Mouse (Mus musculus) intestine, embryonic 16.5 days (tissue): ENCODE results near the gene Osbp2. TPM values are rescaled to one million over a fixed set of nuclear protein-coding genes. Genes with fewer than 3 reads are reported as not detected.

Experiments used
- ATAC-seq: fragments of 200-750 bp; cut with Nextera tagmentation; 2 replicates; pipeline ENCODE4 v1.8.0; 2017; ENCODE audit warnings: moderate TSS enrichment, moderate library complexity
- H3K27ac ChIP-seq: fragments of 300-500 bp; sonication (generic); 2 replicates; pipeline ENCODE4 v1.5.1; 2014; ENCODE audit warnings: mild to moderate bottlenecking, low read length
- H3K27me3 ChIP-seq: fragments of 300-500 bp; sonication (generic); replicated peaks from 2 replicates; pipeline ENCODE4 v1.6.1; 2014; ENCODE audit warnings: low read length, control low read depth, mixed read lengths; ENCODE audit not compliant: control insufficient read depth, insufficient read depth
- H3K36me3 ChIP-seq: fragments of 300-500 bp; sonication (generic); 2 replicates; pipeline ENCODE4 v1.6.1; 2014; ENCODE audit warnings: low read length, control low read depth; ENCODE audit not compliant: control insufficient read depth, insufficient read depth
- H3K4me1 ChIP-seq: fragments of 300-500 bp; sonication (generic); 2 replicates; pipeline ENCODE4 v1.6.1; 2014; ENCODE audit warnings: low read length, control low read depth, mixed read lengths; ENCODE audit not compliant: control insufficient read depth, insufficient read depth
- H3K4me2 ChIP-seq: fragments of 300-500 bp; sonication (generic); 2 replicates; pipeline ENCODE4 v1.6.1; 2014; ENCODE audit warnings: low read depth, low read length, control low read depth
- H3K4me3 ChIP-seq: fragments of 300-500 bp; sonication (generic); 2 replicates; pipeline ENCODE4 v1.5.1; 2014; ENCODE audit warnings: mild to moderate bottlenecking, low read length
- H3K9ac ChIP-seq: fragments of 300-500 bp; sonication (generic); 2 replicates; pipeline ENCODE4 v1.6.1; 2014; ENCODE audit warnings: low read depth, low read length
- H3K9me3 ChIP-seq: fragments of 300-500 bp; sonication (generic); 2 replicates; pipeline ENCODE4 v1.6.1; 2016; ENCODE audit warnings: low read length, control low read depth; ENCODE audit not compliant: control insufficient read depth
- WGBS: fragments of 180-500 bp; shearing (Covaris S2); extraction: QIAGEN DNeasy Blood & Tissue Kit; methylation state at CpG from one replicate; pipeline ENCODE4 v1.1.7; 2014; 5-methylcytosine and 5-hydroxymethylcytosine counted together
- polyA plus RNA-seq: library from polyadenylated mRNA; unstranded; fragments of >200 nt; fragmentation: Nextera tagmentation; extraction: Ambion mirVana; gene quantifications from 2 replicates; pipeline ENCODE4 v1.2.1, GENCODE M21; 2015

The Osbp2 gene
- polyA plus RNA-seq, 1 experiment from 2014 or later = 0.45 TPM

GRCm38 (mm10) chr11:3759433-3759832 lies 104.3 kb downstream of the Osbp2 start:
- peaks cover 35% of the 10 kb centered on the region for H3K27me3 ChIP-seq
- ATAC-seq = no peak
- no peak overlapping the region for H3K4me3 ChIP-seq
- WGBS = 46% methylated on average over 5 of the region's 5 CpGs
- peaks cover 8% of the 10 kb centered on the region; the same call in 1 of the 2 replicates for H3K4me1 ChIP-seq
- no peak overlapping the region for H3K4me2 ChIP-seq
- no peak overlapping the region for H3K27ac ChIP-seq
- no peak overlapping the region for H3K9ac ChIP-seq
- no peaks in the 10 kb centered on the region for H3K9me3 ChIP-seq
- no peaks in the 10 kb centered on the region for H3K36me3 ChIP-seq

DNA sequence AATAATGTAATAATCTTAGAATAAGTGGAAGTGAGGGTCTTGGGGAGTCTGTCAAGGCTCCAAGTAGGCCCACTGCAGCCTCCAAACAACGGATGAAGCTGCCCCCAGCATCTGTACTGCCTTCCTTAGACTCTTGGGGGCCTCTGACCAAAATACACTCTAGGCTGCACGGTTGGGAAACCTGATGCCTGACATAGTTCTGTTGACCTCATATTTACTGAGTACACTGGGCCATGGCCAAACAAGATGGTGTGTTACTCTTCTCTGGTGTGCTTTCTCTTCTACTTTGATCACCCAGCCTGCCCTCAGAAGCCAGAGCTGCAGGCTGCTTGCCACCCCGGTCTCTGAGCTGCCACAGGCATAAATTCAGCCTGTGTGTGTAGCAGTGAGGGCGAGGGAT lies 108.4 kb downstream of the Osbp2 start:
- 45% methylated on average over 4 of the region's 4 CpGs for WGBS
- no peaks in the 10 kb centered on the region for H3K36me3 ChIP-seq

DNA sequence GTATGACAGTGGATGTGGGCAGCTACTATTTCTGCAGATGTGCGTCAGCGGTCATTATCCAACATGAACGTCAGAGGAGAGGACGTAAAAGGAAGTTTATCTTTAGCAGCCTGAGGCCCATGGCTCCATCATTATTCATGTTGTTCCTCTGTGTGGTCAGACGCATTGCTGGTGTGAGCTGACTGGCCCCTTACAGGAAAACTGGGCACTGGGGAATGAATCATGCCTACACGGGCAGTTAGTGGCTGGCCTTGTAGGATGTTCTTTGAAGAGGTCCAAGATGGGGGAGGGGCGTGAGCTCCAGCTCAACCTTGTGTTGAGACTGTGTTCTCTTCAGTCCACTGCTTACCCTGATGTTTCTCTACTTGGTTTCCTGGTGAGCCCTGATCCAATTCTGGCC lies 109.0 kb downstream of the Osbp2 start:
- no peaks in the 10 kb centered on the region for H3K36me3 ChIP-seq
- no peak overlapping the region for H3K9ac ChIP-seq
- no peak for ATAC-seq
- no peak overlapping the region for H3K27ac ChIP-seq
- H3K9me3 ChIP-seq = no peaks in the 10 kb centered on the region
- no peak overlapping the region for H3K4me2 ChIP-seq
- no peak overlapping the region for H3K4me3 ChIP-seq
- no peaks in the 10 kb centered on the region for H3K4me1 ChIP-seq
- 50% methylated on average over 7 of the region's 7 CpGs for WGBS
- H3K27me3 ChIP-seq = no peaks in the 10 kb centered on the region; the same call in 1 of the 2 replicates

More for the DNA sequence above, 108.4 kb downstream of the Osbp2 start:
- Histone ChIP-seq H3K9ac (no peak overlapping the region), H3K4me1 (no peaks in the 10 kb centered on the region), H3K9me3 (no peaks in the 10 kb centered on the region), H3K27me3 (no peaks in the 10 kb centered on the region; the same call in 1 of the 2 replicates), H3K4me3 (no peak overlapping the region), H3K27ac (no peak overlapping the region), H3K4me2 (no peak overlapping the region)
- no peak for ATAC-seq

DNA sequence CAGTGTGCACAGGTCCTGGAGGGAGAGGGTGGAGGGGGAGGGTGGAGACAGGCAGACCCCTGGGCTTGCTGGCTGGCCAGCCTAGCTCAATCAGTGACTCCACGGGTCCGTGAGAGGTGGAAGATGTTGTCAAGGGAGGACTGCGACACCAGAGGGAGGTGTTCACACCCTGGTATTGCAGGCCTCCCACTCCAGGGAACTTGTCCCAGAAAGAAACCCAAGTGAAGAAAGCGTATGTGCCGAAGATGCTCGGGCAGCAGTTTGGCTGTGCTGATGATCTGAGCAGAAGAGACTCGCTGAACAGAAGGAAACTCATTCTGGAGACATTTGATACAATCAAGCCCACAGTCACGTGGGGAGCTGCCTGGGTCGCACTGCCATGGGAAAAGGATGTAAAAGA lies 109.8 kb downstream of the Osbp2 start:
- Histone ChIP-seq H3K9ac (no peak overlapping the region), H3K4me3 (no peak overlapping the region), H3K27me3 (no peaks in the 10 kb centered on the region), H3K4me2 (no peak overlapping the region), H3K4me1 (no peaks in the 10 kb centered on the region), H3K36me3 (no peaks in the 10 kb centered on the region), H3K9me3 (no peaks in the 10 kb centered on the region), H3K27ac (no peak overlapping the region)
- WGBS = 56% methylated on average over 9 of the region's 9 CpGs
- ATAC-seq = no peak

GRCm38 (mm10) chr11:3752766-3753165 lies 110.9 kb downstream of the Osbp2 start:
- Histone ChIP-seq H3K27ac (no peak overlapping the region), H3K36me3 (no peaks in the 10 kb centered on the region), H3K9ac (no peak overlapping the region), H3K4me2 (no peak overlapping the region), H3K27me3 (no peaks in the 10 kb centered on the region), H3K4me1 (no peaks in the 10 kb centered on the region), H3K9me3 (no peaks in the 10 kb centered on the region), H3K4me3 (no peak overlapping the region)
- no peak for ATAC-seq
- 62% methylated on average over 3 of the region's 3 CpGs for WGBS

GRCm38 (mm10) chr11:3749831-3750230 lies 113.9 kb downstream of the Osbp2 start:
- no peaks in the 10 kb centered on the region for H3K36me3 ChIP-seq
- no peak for ATAC-seq
- no peak overlapping the region for H3K9ac ChIP-seq
- WGBS = 24% methylated on average over 7 of the region's 7 CpGs
- no peak overlapping the region for H3K27ac ChIP-seq
- H3K4me3 ChIP-seq = no peak overlapping the region
- H3K4me2 ChIP-seq = no peak overlapping the region
- no peaks in the 10 kb centered on the region for H3K27me3 ChIP-seq
- H3K4me1 ChIP-seq = no peaks in the 10 kb centered on the region
- no peaks in the 10 kb centered on the region for H3K9me3 ChIP-seq

DNA sequence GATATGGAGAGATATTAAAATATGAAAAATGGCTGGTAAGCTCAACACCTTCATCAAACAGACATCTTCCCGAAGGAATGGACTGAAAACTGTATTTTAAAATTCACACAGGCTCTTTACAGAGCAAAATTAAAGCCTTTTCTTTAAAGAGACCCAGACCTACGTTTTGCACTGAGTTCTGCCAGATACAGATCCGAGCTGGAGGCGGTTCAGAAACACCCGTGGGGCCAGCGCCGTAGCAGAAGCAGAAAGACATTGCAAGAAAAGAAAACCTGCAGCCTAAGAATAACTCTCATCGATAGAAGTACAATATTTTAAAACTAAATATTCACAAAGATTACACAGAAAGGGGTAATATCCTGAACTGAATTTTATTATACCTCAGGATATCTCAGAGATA lies 121.3 kb downstream of the Osbp2 start:
- Histone ChIP-seq H3K27me3 (no peaks in the 10 kb centered on the region), H3K27ac (no peak overlapping the region), H3K9ac (no peak overlapping the region), H3K4me2 (no peak overlapping the region), H3K36me3 (no peaks in the 10 kb centered on the region), H3K4me3 (no peak overlapping the region), H3K9me3 (no peaks in the 10 kb centered on the region), H3K4me1 (no peaks in the 10 kb centered on the region)
- 86% methylated on average over 8 of the region's 8 CpGs for WGBS
- no peak for ATAC-seq

DNA sequence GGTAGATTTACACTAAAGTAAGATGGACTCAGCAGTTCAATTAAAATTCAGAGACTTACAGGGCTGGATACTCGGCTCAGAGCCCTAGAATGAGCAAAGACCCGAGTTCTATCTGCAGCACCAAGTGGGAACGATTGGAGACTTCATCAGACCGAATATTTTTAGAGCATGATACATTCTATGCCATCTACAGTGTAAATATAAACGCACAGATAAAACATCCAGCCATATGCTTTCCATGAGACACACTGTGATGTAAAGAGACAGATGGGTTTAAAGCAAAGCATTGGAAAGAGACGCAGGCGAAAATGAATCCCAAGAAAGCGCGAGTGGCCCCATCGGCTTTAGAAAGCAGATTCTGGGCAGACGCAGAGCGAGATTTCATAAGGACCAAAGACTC lies 122.5 kb downstream of the Osbp2 start:
- no peak overlapping the region for H3K4me3 ChIP-seq
- H3K4me1 ChIP-seq = no peaks in the 10 kb centered on the region
- H3K9ac ChIP-seq = no peak overlapping the region
- WGBS = 82% methylated on average over 12 of the region's 12 CpGs
- ATAC-seq = no peak
- no peak overlapping the region for H3K4me2 ChIP-seq
- H3K9me3 ChIP-seq = no peaks in the 10 kb centered on the region
- no peak overlapping the region for H3K27ac ChIP-seq
- no peaks in the 10 kb centered on the region for H3K27me3 ChIP-seq
- H3K36me3 ChIP-seq = no peaks in the 10 kb centered on the region

DNA sequence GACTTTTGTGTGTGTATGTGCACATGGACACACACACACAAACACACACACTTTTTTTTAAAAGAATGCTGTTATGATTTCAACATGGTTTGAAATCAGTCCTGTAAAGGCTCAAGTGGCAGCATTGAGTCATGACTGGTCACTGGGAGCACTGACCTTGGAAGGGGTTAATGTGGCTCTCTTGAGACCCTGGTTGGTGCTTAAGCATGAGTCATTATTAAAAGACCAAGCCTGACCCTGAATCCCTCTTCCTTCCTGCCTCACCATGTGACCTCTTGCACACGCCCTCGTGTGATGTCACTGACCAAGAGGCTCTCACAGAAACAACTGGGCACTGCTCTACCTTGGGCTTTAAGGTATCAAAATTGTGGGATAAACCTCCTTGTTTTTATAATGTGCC lies 124.9 kb downstream of the Osbp2 start:
- 80% methylated on average over 2 of the region's 2 CpGs for whole genome bisulfite sequencing
- Histone ChIP-seq H3K27me3 (no peaks in the 10 kb centered on the region), H3K36me3 (no peaks in the 10 kb centered on the region), H3K4me2 (no peak overlapping the region), H3K4me3 (no peak overlapping the region), H3K9me3 (no peaks in the 10 kb centered on the region), H3K4me1 (no peaks in the 10 kb centered on the region), H3K27ac (no peak overlapping the region), H3K9ac (no peak overlapping the region)
- ATAC-seq = no peak

GRCm38 (mm10) chr11:3735715-3736114 lies 128.0 kb downstream of the Osbp2 start:
- Histone ChIP-seq H3K4me1 (no peaks in the 10 kb centered on the region), H3K9me3 (no peaks in the 10 kb centered on the region), H3K4me3 (no peak overlapping the region), H3K4me2 (no peak overlapping the region), H3K27ac (no peak overlapping the region), H3K9ac (no peak overlapping the region), H3K36me3 (no peaks in the 10 kb centered on the region), H3K27me3 (no peaks in the 10 kb centered on the region)
- 81% methylated on average over 11 of the region's 11 CpGs for WGBS
- no peak for ATAC-seq
